Mouse (Mus musculus): ENCODE results near the gene Gm21258. TPM values are rescaled to one million over a fixed set of nuclear protein-coding genes. Genes with fewer than 3 reads are reported as not detected.
"Not testable (repeated sequence)": the region's sequence is repeated elsewhere in the genome, so short reads cannot be mapped to it uniquely, and the experiment has no call there.

The Gm21258 gene
- total RNA-seq (2021): not detected

DNA sequence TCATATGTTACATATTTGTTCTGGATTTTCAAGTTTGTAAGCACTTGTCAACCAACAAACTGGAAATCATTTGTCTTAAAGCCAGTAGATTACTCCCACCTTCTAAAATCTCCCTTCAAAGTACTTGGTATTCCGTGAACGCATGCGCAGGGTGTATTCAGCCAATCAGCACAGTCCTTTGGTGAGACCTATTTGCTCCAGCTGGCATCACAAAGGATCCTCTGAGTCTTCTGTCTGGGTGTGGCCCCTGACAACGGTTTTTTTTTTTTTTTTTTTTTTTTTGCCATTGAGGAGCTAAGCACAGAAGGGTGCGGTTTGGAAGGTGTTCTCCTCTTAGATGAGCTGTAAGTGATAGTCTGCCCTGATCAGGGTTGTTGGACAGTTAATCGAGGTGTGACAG lies at the start of gene Gm21258:
Gene Gm21258 (plus strand): TSS at position 301 of the 400 bp plus-strand sequence.
- DNase-seq (ENCODE audit: extremely low spot score in 1 of 2, low spot score in 1 of 2): not testable (repeated sequence)
